ENCODE assay signal across 19 mouse cellular contexts in the genomic region with DNA sequence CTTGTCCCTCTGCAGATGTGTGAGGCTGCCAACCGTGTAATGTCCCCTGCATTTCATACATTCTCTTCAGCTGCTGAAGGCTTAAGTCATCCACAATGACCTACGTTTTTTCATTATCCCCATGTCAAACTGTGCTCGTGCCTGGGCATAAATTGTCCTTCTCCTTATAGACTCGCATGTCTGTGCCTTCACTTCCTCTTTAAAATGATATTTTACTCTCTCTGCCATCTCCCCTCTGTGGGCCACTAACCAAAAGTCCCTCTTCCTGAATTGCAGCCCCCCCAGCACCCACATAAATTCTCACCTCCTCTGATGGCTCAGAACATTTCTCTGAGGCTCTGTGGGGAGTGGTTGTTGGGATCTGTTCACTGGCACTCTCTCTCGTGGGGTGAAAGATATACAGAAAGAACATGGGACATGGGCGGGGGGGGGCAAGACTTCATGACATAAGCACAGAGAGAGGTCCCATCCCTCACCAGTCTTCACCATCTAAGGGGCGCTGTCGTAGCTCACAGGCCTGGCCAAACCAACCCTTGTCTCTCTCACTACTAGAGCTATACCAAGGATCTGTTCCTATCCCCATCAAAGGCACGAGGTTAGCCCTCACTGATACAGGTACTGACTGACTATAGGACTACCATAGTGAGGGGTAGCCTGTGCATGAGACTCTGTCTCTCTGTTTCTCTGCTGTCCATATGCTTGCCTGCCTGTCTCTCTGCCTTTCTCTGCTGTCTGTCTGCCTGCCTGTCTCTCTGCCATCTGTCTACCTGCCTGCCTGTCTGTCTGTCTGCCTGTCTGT. TPM values are rescaled to one million over a fixed set of nuclear protein-coding genes. Genes with fewer than 3 reads are reported as not detected.
DNase-seq lines count a peak whose midpoint lies in the region; ATAC-seq and TF ChIP-seq lines count a peak whose summit lies in the region.
"Had no signal": no experiment of that assay in that cellular context is flagged by ENCODE, and none has a peak within 500 bp of the region (broad histone marks: within the 10 kb centered on the region; RNA-seq: fewer than 3 reads in every experiment).

No protein-coding gene starts in this region.

- 66% methylated on average over 9 of the region's 9 CpGs for WGBS in forebrain, embryonic 13.5 days
- WGBS in limb, embryonic 10.5 days = 71% methylated on average over 9 of the region's 9 CpGs
- WGBS in midbrain, embryonic 15.5 days = 53% methylated on average over 9 of the region's 9 CpGs
- 50% methylated on average over 9 of the region's 9 CpGs for WGBS in kidney, embryonic 16.5 days

- H3K27me3 ChIP-seq in forebrain, embryonic 13.5 days = peaks cover 41% of the 10 kb centered on the region
- H3K27me3 ChIP-seq in limb, embryonic 10.5 days (ENCODE audit: low read depth, poor library complexity, severe bottlenecking) = peaks cover 26% of the 10 kb centered on the region
- H3K27me3 ChIP-seq in midbrain, embryonic 15.5 days (replicated peaks) = no peaks in the 10 kb centered on the region
- peaks cover 5% of the 10 kb centered on the region for H3K27me3 ChIP-seq in kidney, embryonic 16.5 days (ENCODE audit: insufficient read depth, low read length)
- H3K27me3 ChIP-seq: liver, embryonic 15.5 days had no signal

- H3K9me3 ChIP-seq in forebrain, embryonic 13.5 days (replicated peaks) = peaks cover 6% of the 10 kb centered on the region; the same call in 1 of the 2 replicates
- H3K9me3 ChIP-seq in limb, embryonic 10.5 days (replicated peaks) = peaks cover 6% of the 10 kb centered on the region
- no peaks in the 10 kb centered on the region for H3K9me3 ChIP-seq in midbrain, embryonic 15.5 days
- H3K9me3 ChIP-seq in kidney, embryonic 16.5 days (ENCODE audit: low read length) = peaks cover 6% of the 10 kb centered on the region
- H3K9me3 ChIP-seq: liver, embryonic 15.5 days had no signal

- peak; percentile 51 for DNase-seq in brain, embryonic 14.5 days (ENCODE audit: low read depth)
- DNase-seq in limb, embryonic 10.5 days (ENCODE audit: low spot score) = no peak
- DNase-seq in left cerebral cortex, adult 2 months (ENCODE audit: extremely low spot score in 1 of 2, low spot score in 2 of 2) = no peak
- no peak for DNase-seq in layer of hippocampus, postnatal 10 days (ENCODE audit: low spot score in 2 of 2)
- no peak for DNase-seq in cerebellum, adult 18-20 months
- DNase-seq: B cell, adult 2 months; kidney, adult 18-20 months; kidney, postnatal 36 days; lung, postnatal 14 days; right cerebral cortex, postnatal 25 days; thymus, adult 18-20 months had no signal

- H3K4me2 ChIP-seq in forebrain, embryonic 13.5 days = no peak overlapping the region
- no peak overlapping the region for H3K4me2 ChIP-seq in midbrain, embryonic 15.5 days
- no peak overlapping the region for H3K4me2 ChIP-seq in kidney, embryonic 16.5 days (replicated peaks; ENCODE audit: low read depth, low read length)
- H3K4me2 ChIP-seq: heart, embryonic 13.5 days; limb, embryonic 13.5 days; liver, embryonic 15.5 days had no signal

- TF ChIP-seq POLR2A in brain, embryonic 14.5 days (IDR thresholded peaks at IDR 0.05; ENCODE audit: borderline replicate concordance, extremely low read depth, insufficient read depth, insufficient read length, poor library complexity, severe bottlenecking) = no peak

- ATAC-seq in forebrain, embryonic 13.5 days = peak; percentile 35; the same call in 1 of the 2 replicates
- no peak for ATAC-seq in midbrain, embryonic 15.5 days (replicated peaks)
- no peak for ATAC-seq in kidney, embryonic 16.5 days (ENCODE audit: low FRiP score, low TSS enrichment)
- ATAC-seq: Patski had no signal

- TF ChIP-seq CTCF in brain, embryonic 14.5 days (IDR thresholded peaks at IDR 0.05; ENCODE audit: borderline replicate concordance, extremely low read depth, insufficient read depth, insufficient read length) = no peak
- no peak for TF ChIP-seq CTCF in left cerebral cortex, adult 2 months (IDR thresholded peaks at IDR 0.05)

- peak overlapping the region; percentile 54 for H3K27ac ChIP-seq in forebrain, embryonic 13.5 days
- H3K27ac ChIP-seq in limb, embryonic 10.5 days = peak overlapping the region; percentile 1; the same call in 1 of the 2 replicates
- H3K27ac ChIP-seq in midbrain, embryonic 15.5 days = 0 out of 2 replicates have a peak overlapping the region, but pooled peaks have one; percentile 29
- no peak overlapping the region for H3K27ac ChIP-seq in kidney, embryonic 16.5 days (ENCODE audit: low read length)
- H3K27ac ChIP-seq in left cerebral cortex, adult 2 months = no peak overlapping the region
- H3K27ac ChIP-seq: heart, embryonic 13.5 days; limb, embryonic 13.5 days; liver, embryonic 15.5 days had no signal

- peaks cover 36% of the 10 kb centered on the region for H3K4me1 ChIP-seq in forebrain, embryonic 13.5 days
- peaks cover 26% of the 10 kb centered on the region for H3K4me1 ChIP-seq in limb, embryonic 10.5 days
- peaks cover 23% of the 10 kb centered on the region for H3K4me1 ChIP-seq in midbrain, embryonic 15.5 days
- H3K4me1 ChIP-seq in kidney, embryonic 16.5 days (ENCODE audit: insufficient read depth, low read length) = peaks cover 10% of the 10 kb centered on the region
- H3K4me1 ChIP-seq: liver, embryonic 15.5 days had no signal

- 0 out of 2 replicates have a peak, but pooled peaks cover 5% of the 10 kb centered on the region for H3K36me3 ChIP-seq in forebrain, embryonic 13.5 days (ENCODE audit: poor library complexity, severe bottlenecking)
- H3K36me3 ChIP-seq in limb, embryonic 10.5 days = peaks cover 42% of the 10 kb centered on the region
- 0 out of 2 replicates have a peak, but pooled peaks cover 3% of the 10 kb centered on the region for H3K36me3 ChIP-seq in midbrain, embryonic 15.5 days (replicated peaks)
- H3K36me3 ChIP-seq in kidney, embryonic 16.5 days (ENCODE audit: insufficient read depth, low read length) = no peaks in the 10 kb centered on the region
- H3K36me3 ChIP-seq: limb, embryonic 13.5 days; liver, embryonic 15.5 days had no signal

- intact Hi-C loops in left cerebral cortex, adult 2 months (cut with DNase I) = no loop called here

- H3K9ac ChIP-seq in forebrain, embryonic 13.5 days = no peak overlapping the region
- no peak overlapping the region for H3K9ac ChIP-seq in midbrain, embryonic 15.5 days
- no peak overlapping the region for H3K9ac ChIP-seq in kidney, embryonic 16.5 days (replicated peaks; ENCODE audit: low read length)
- H3K9ac ChIP-seq: heart, embryonic 13.5 days; limb, embryonic 13.5 days; liver, embryonic 15.5 days had no signal

- H3K4me3 ChIP-seq in forebrain, embryonic 13.5 days = no peak overlapping the region
- H3K4me3 ChIP-seq in limb, embryonic 10.5 days = no peak overlapping the region
- H3K4me3 ChIP-seq in midbrain, embryonic 15.5 days = no peak overlapping the region
- H3K4me3 ChIP-seq in kidney, embryonic 16.5 days (ENCODE audit: low read length) = no peak overlapping the region
- H3K4me3 ChIP-seq in left cerebral cortex, adult 2 months = no peak overlapping the region
- H3K4me3 ChIP-seq: heart, embryonic 13.5 days; limb, embryonic 13.5 days; liver, embryonic 15.5 days had no signal

RNA-seq across cellular contexts. Expression of a gene that starts 56.5 kb away (rescaled TPM):
- 0.34 and 0.81 TPM in 2 replicates for polyA plus RNA-seq in brain, embryonic 14.5 days (2012; rRNA removed)
- polyA plus RNA-seq in forebrain, embryonic 13.5 days (2015; fragmentation: Nextera tagmentation; extraction: Ambion mirVana) = 0.40 TPM in 1 of 2 replicates, not detected in the other
- 0.19 TPM in 2 replicates for polyA plus RNA-seq in limb, embryonic 10.5 days (2016; fragmentation: Nextera tagmentation; extraction: Ambion mirVana)
- polyA plus RNA-seq in midbrain, embryonic 15.5 days (2015; fragmentation: Nextera tagmentation; extraction: Ambion mirVana) = 1.4 and 2.4 TPM in 2 replicates
- 2.4 TPM in 2 replicates for polyA plus RNA-seq in kidney, embryonic 16.5 days (2015; fragmentation: Nextera tagmentation; extraction: Ambion mirVana)
- 1 to 10 TPM in 1 of 2 experiments, under 1 TPM in 1; 0.57 to 1.4 TPM for total RNA-seq in left cerebral cortex, adult 2 months (2021)
- total RNA-seq in layer of hippocampus, postnatal 10 days (2021) = 1 to 10 TPM; 7.0 to 7.6 TPM
- total RNA-seq: hematopoietic stem cell, adult 5-6 weeks had no signal

Comparison
In these comparisons a context has a peak if more than half of its experiments do, and no peak if none do; other contexts are left out.
1. H3K27ac ChIP-seq: peak in forebrain, embryonic 13.5 days (single experiment), limb, embryonic 10.5 days (single experiment) and midbrain, embryonic 15.5 days (single experiment); none in kidney, embryonic 16.5 days (single experiment) and left cerebral cortex, adult 2 months (single experiment).